Mouse (Mus musculus): Measurements from ENCODE around the gene Tmem150a.

GRCm38 (mm10) chr6:72382494-72382893 lies 27.2 kb downstream of the Tmem150a start:
- TF ChIP-seq CTCF (conservative IDR thresholded peaks at IDR 0.05; ENCODE audit: low read length) (no peak), NANOG (IDR thresholded peaks at IDR 0.05; ENCODE audit: borderline replicate concordance, low read length) (no peak), POU5F1 (IDR thresholded peaks at IDR 0.05; ENCODE audit: borderline replicate concordance, low read length) (no peak)

All from E14TG2a.4 (cell line).